Mouse (Mus musculus): ENCODE data around the gene Cmc1.
A peak's percentile ranks its signal among the peaks of the same experiment; 100 is the strongest.

The Cmc1 gene

GRCm38 (mm10) chr9:118109697-118110359, 40.1 kb downstream of the Cmc1 start:
- DNase-seq: peak; percentile 9

- no peak for DNase-seq
These were observed 41.4 kb downstream of the Cmc1 start for GRCm38 (mm10) chr9:118108527-118109011.

GRCm38 (mm10) chr9:118101802-118102201, 48.2 kb downstream of the Cmc1 start:
- no peak for DNase-seq

- no peak for DNase-seq
These were observed 49.5 kb downstream of the Cmc1 start for GRCm38 (mm10) chr9:118100484-118100883.

GRCm38 (mm10) chr9:118099395-118099794, 50.6 kb downstream of the Cmc1 start:
- peak; percentile 29 for DNase-seq

- no peak for DNase-seq
These were observed 66.1 kb downstream of the Cmc1 start for GRCm38 (mm10) chr9:118083834-118084233.

- DNase-seq: peak; percentile 22
These were observed 67.2 kb downstream of the Cmc1 start for GRCm38 (mm10) chr9:118082575-118083431.

GRCm38 (mm10) chr9:118073358-118073757, 76.6 kb downstream of the Cmc1 start:
- DNase-seq: no peak

- no peak for DNase-seq
These were observed 77.9 kb downstream of the Cmc1 start for GRCm38 (mm10) chr9:118072101-118072500.

GRCm38 (mm10) chr9:118071337-118071736, 78.6 kb downstream of the Cmc1 start:
- DNase-seq: no peak

GRCm38 (mm10) chr9:118070442-118070841, 79.5 kb downstream of the Cmc1 start:
- no peak for DNase-seq

GRCm38 (mm10) chr9:118059101-118059500, 90.9 kb downstream of the Cmc1 start:
- no peak for DNase-seq

- DNase-seq: no peak
These were observed 96.7 kb downstream of the Cmc1 start for GRCm38 (mm10) chr9:118053286-118053685.

- no peak for DNase-seq
These were observed 104.9 kb downstream of the Cmc1 start for GRCm38 (mm10) chr9:118045011-118045533.

- DNase-seq: no peak
These were observed 106.4 kb downstream of the Cmc1 start for GRCm38 (mm10) chr9:118043581-118043980.

- no peak for DNase-seq
These were observed 107.2 kb downstream of the Cmc1 start for GRCm38 (mm10) chr9:118042738-118043137.

- no peak for DNase-seq
These were observed 108.3 kb downstream of the Cmc1 start for GRCm38 (mm10) chr9:118041646-118042045.

GRCm38 (mm10) chr9:118041022-118041400, 109.0 kb downstream of the Cmc1 start:
- peak; percentile 45 for DNase-seq

- DNase-seq: peak; percentile 99
These were observed 109.6 kb downstream of the Cmc1 start, which contains the start of gene Azi2 for GRCm38 (mm10) chr9:118040218-118041021. Azi2 (plus strand) TSS chr9:118040499.

GRCm38 (mm10) chr9:118034990-118035389, 115.0 kb downstream of the Cmc1 start:
- no peak for DNase-seq

GRCm38 (mm10) chr9:118031694-118032093, 118.3 kb downstream of the Cmc1 start:
- DNase-seq: no peak

GRCm38 (mm10) chr9:118030252-118030651, 119.7 kb downstream of the Cmc1 start:
- DNase-seq: no peak

- DNase-seq: no peak
These were observed 120.5 kb downstream of the Cmc1 start for GRCm38 (mm10) chr9:118029490-118029889.
